Mouse (Mus musculus) layer of hippocampus, postnatal 14 days (tissue): ENCODE measurements around the gene Ckmt1. TPM values are rescaled to one million over a fixed set of nuclear protein-coding genes. Genes with fewer than 3 reads are reported as not detected.
"Not testable (repeated sequence)": the region's sequence is repeated elsewhere in the genome, so short reads cannot be mapped to it uniquely, and the experiment has no call there.

ENCODE experiments used
- DNase-seq, 2 experiments: peaks; one replicate each; pipeline ENCODE4 v3.0.0; 2021 to 2022; ENCODE audit warnings: low spot score in 2 of 2, mixed read lengths in 1 of 2
- long read RNA-seq, 2 experiments: library from polyadenylated mRNA; stranded (forward); transcript quantifications; one replicate each; pipeline ENCODE4 v2.0.0; 2021
- total RNA-seq, 2 experiments: library from RNA; stranded (reverse); gene quantifications; 2 replicates each; pipeline ENCODE4 v1.2.3; 2021

Ckmt1 gene
- 100 to 1,000 TPM; 333 to 351 TPM for total RNA-seq
- long read RNA-seq, experiment 1, transcript Ckmt1-201 (9 exons, 1,620 nt), result major isoform, 168 of 183 reads
- long read RNA-seq, experiment 1, partial matches to known transcripts, result 6 of 183 reads
- long read RNA-seq, experiment 1, other reads (novel, unspliced or antisense), result 8 of 183 reads
- long read RNA-seq, experiment 2, transcript Ckmt1-201 (9 exons, 1,620 nt), result major isoform, 194 of 220 reads
- long read RNA-seq, experiment 2, partial matches to known transcripts, result 18 of 220 reads
- long read RNA-seq, experiment 2, other reads (novel, unspliced or antisense), result 6 of 220 reads

DNA sequence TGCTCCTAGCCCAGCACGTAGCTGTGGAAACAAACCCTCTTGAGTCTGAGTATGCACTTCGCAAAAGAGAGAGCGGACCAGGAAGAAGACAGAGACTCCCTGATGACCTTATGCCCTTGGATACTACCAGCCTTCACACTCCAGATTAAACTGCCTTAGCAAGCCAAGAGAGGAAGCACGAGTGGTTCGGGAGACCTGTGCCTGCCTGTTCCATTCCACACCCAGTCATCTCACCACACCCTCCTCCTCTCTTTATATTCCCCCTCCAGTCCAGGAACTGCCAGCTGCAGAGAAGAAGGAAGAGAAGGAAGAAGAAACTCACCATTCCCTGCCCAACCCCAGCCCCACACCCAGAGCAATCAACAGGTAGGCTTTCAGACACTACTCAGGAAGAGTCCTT, at the start of gene Ckmt1:
Ckmt1 (plus strand) TSS at position 221 of the 400 bp plus-strand sequence.
- DNase-seq, result no peak

- DNase-seq, result no peak
These were observed 48.5 kb upstream of the Ckmt1 start for GRCm38 (mm10) chr2:121308997-121309416.

DNA sequence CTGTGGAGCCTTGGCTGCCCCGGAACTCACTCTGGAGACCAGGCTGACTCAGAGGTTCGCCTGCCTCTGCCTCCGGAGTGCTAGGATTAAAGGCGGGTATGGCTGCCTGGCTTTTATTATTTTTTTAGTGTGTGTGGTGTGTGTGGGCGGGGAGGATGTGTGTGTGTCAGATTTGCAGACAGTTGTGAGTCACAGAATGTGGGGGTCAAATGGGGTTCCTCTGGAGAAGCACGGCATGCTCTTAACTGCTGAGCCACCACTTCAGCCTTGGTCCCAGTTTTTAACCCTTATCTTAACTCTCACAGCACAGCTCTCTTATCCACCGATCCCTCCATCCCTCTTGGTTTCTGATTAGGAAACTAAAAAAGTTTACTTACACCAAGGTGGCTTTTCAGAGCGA, 41.2 kb upstream of the Ckmt1 start:
- DNase-seq, result no peak

- no peak for DNase-seq
These were observed 34.5 kb upstream of the Ckmt1 start for GRCm38 (mm10) chr2:121323041-121323440.

- no peak for DNase-seq
These were observed 33.6 kb upstream of the Ckmt1 start for GRCm38 (mm10) chr2:121323693-121324470.

GRCm38 (mm10) chr2:121329492-121329891, 28.0 kb upstream of the Ckmt1 start:
- no peak for DNase-seq

DNA sequence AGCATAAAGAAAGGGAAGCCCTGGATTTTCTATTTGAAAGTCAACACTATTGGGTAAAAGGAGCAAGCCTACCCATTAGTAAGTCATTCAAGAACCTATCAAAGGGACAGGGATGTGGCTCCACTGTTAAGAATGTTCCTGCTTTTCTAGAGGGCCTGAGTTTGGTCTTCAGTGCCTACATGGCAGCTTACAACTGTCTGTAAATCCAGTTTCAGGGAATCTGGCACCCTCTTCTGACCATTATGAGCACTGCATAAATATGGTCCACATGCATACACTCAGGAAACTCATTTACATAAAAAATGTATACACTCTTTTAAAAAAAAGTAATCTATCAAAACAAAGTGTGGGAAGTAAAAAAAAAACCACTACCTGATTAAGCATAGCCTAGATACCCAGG, 18.5 kb upstream of the Ckmt1 start:
- no peak for DNase-seq

DNA sequence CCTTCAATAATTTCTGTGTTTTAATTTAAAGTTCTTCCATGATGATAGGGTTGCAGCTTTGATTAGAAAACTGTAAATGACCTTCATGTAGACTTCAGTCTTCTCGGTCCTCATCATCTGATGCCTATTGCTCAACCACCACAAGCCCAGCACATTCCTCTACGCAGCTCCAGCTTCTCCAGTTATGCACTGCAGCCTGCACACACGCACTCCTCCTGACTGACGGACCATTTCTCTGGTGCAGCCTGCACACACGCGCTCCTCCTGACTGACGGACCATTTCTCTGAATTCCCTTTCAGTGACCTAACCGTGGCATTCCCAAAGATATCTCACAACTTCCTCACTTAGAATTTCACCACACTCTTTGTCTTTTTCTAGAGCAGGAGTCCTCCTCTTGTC, 4.4 kb upstream of the Ckmt1 start:
- DNase-seq, result no peak

- DNase-seq, result no peak
These were observed 3.1 kb upstream of the Ckmt1 start for GRCm38 (mm10) chr2:121354378-121354777.

- DNase-seq, result peak; percentile 98
These were observed 2.5 kb upstream of the Ckmt1 start, which contains the start of gene Ppip5k1 for GRCm38 (mm10) chr2:121354820-121355592. Ppip5k1 (minus strand) TSS chr2:121355396.

GRCm38 (mm10) chr2:121357961-121358360, 447 bp downstream of the Ckmt1 start:
- DNase-seq, result no peak

GRCm38 (mm10) chr2:121358381-121358780, 867 bp downstream of the Ckmt1 start:
- peak; percentile 79 to 80 for DNase-seq

DNA sequence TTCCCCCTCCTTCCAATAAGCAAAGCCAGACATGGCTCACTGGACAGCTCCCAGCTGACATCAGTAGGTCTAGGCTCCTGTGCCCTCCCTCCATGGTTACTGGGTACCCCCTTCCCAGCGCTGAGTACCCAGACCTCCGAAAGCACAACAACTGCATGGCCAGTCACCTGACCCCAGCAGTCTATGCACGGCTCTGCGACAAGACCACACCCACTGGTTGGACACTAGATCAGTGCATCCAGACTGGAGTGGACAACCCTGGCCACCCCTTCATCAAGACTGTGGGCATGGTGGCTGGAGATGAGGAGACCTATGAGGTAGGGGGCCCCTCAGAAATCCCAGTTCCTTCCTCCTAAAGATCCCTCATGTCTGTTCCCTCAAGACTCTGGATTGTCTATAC, 1.9 kb downstream of the Ckmt1 start:
- DNase-seq, result no peak

- no peak for DNase-seq
These were observed 6.1 kb downstream of the Ckmt1 start for GRCm38 (mm10) chr2:121363656-121364055.

GRCm38 (mm10) chr2:121368831-121369230, 11.3 kb downstream of the Ckmt1 start:
- peak in 1 of 2 experiments; percentile 61 for DNase-seq

DNA sequence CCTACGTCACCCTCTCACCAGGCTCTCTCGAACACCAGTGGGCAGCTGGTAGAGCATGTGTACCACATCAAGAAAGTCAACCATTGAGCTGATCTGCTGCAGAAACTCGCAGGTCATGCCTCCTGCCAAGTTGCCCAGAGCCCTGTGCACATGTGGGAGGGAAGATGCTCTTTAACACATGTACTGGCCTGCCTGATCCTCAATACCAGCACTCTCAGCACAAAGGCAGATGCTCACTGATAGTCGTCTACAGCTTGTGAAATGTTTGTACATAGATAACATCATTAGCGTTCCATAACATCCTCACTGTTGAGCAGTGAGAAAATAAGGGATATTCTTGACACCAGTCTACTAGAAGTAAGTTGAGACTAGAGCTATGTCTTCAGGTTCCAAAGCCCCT, 13.4 kb downstream of the Ckmt1 start:
- no peak for DNase-seq

- DNase-seq, result no peak
These were observed 14.8 kb downstream of the Ckmt1 start for GRCm38 (mm10) chr2:121372266-121372665.

DNA sequence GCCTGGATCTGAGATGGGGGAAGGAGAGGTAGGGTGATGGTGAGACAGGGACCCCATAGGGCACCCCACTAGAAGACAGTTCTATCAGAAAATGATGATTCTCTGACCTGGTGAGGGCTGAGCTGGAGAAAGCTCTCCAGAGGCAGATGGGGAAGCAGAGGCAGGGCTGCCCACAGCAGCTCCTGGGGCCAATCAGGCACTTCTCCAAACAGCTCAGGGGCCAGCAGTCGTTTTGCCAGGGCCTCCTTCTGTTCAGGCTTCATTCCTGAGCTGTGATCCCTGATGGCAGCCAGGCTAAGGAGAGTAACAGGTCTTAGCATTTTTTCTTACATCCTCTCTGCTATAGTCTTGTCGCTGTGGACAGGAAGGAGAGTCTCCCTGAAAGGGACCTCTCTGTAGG, 17.3 kb downstream of the Ckmt1 start:
- no peak for DNase-seq

DNA sequence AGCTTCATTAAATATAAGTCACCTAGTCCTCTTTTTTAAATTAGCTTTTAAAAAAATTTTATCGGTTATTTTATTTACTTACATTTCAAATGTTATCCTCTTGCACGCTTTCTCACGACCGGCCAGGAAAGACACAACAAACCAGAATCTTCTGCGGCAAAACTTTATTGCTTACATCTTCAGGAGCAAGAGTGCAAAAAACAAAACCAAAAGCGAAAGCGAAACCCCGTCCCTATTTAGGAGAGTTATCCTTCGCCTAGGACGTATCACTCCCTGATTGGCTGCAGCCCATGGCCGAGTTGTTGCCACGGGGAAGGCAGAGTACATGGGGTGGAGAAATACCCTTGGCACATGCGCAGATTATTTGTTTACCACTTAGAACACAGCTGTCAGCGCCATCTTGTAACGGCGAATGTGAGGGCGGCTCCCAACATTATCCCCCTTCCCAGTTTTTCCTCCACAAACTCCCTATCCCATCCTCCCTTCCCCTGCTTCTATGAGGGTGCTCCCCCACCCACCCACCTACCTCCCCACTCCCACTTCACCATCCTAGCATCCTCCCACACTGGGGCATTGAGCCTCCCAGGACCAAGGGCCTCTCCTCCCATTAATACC, 29.6 kb downstream of the Ckmt1 start, which contains the start of gene Strc:
Strc (minus strand) TSS at position 208 of the 615 bp plus-strand sequence.
- DNase-seq, result not testable (repeated sequence)

DNA sequence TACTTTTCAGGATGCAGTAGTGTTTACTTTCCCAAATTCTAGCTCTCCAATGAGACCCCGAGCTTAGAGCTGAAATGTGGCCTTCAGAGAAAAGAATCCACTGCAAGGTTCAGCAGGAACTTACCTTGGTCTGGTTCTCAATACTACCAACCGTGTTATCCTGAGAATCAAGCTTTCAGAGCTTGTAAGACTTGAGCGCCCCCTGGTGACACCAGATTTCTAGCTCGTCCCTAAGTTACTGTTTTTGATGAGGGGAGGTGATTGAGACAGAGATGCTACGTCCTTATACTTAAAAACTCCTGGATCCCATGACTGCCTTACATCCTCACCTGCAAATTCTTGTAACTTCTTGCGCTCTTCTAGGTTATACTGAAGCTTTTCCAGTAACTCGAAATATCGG, 39.1 kb downstream of the Ckmt1 start:
- DNase-seq, result peak; percentile 81 to 82

GRCm38 (mm10) chr2:121403296-121403695, 45.8 kb downstream of the Ckmt1 start:
- DNase-seq, result no peak
